Mouse (Mus musculus) limb, embryonic 14.5 days (tissue): ENCODE results near the gene Ptprn2. TPM values are rescaled to one million over a fixed set of nuclear protein-coding genes. Genes with fewer than 3 reads are reported as not detected.

Experiments used
- ATAC-seq: fragments of 200-750 bp; cut with Nextera tagmentation; 2 replicates; pipeline ENCODE4 v1.8.0; 2017; ENCODE audit warnings: low read depth, moderate number of reproducible peaks, moderate TSS enrichment; ENCODE audit not compliant: low FRiP score
- DNase-seq: peaks from one replicate; pipeline ENCODE4 v3.0.0-alpha.2; 2015; ENCODE audit warnings: low spot score
- H3K27ac ChIP-seq: fragments of 300-500 bp; sonication (generic); replicated peaks from 2 replicates; pipeline ENCODE4 v1.5.1; 2014; ENCODE audit warnings: low read depth, mild to moderate bottlenecking, low read length, moderate library complexity, mixed read lengths
- H3K27me3 ChIP-seq: fragments of 300-500 bp; sonication (generic); 2 replicates; pipeline ENCODE4 v1.6.1; 2014; ENCODE audit warnings: low read length, mixed read lengths; ENCODE audit not compliant: control insufficient read depth, insufficient read depth
- H3K36me3 ChIP-seq: fragments of 300-500 bp; sonication (generic); 2 replicates; pipeline ENCODE4 v1.6.1; 2014; ENCODE audit warnings: mild to moderate bottlenecking, low read length, moderate library complexity, mixed read lengths; ENCODE audit not compliant: control insufficient read depth, insufficient read depth
- H3K4me1 ChIP-seq: fragments of 300-500 bp; sonication (generic); 2 replicates; pipeline ENCODE4 v1.6.1; 2014; ENCODE audit warnings: antibody characterized with exemption, low read length, mixed read lengths; ENCODE audit not compliant: control insufficient read depth, insufficient read depth
- H3K4me2 ChIP-seq: fragments of 300-500 bp; sonication (generic); replicated peaks from 2 replicates; pipeline ENCODE4 v1.6.1; 2014; ENCODE audit warnings: low read depth, mild to moderate bottlenecking, low read length, moderate library complexity; ENCODE audit not compliant: severe bottlenecking
- H3K4me3 ChIP-seq: fragments of 300-500 bp; sonication (generic); replicated peaks from 2 replicates; pipeline ENCODE4 v1.5.1; 2014; ENCODE audit warnings: low read length
- H3K9ac ChIP-seq: fragments of 300-500 bp; sonication (generic); 2 replicates; pipeline ENCODE4 v1.6.1; 2014; ENCODE audit warnings: mild to moderate bottlenecking, low read depth, low read length, moderate library complexity; ENCODE audit not compliant: severe bottlenecking
- H3K9me3 ChIP-seq: fragments of 300-500 bp; sonication (generic); 2 replicates; pipeline ENCODE4 v1.6.1; 2016; ENCODE audit warnings: low read length; ENCODE audit not compliant: control insufficient read depth
- POLR2A ChIP-seq: fragments of 200-500 bp; IDR thresholded peaks from 2 replicates; pipeline ENCODE4 v1.8.0; 2012; ENCODE audit warnings: inconsistent platforms, mild to moderate bottlenecking, moderate library complexity, borderline replicate concordance; ENCODE audit not compliant: insufficient read depth, insufficient read length; ENCODE audit errors: extremely low read depth
- WGBS: fragments of 180-500 bp; shearing (Covaris S2); extraction: QIAGEN DNeasy Blood & Tissue Kit; methylation state at CpG from one replicate; pipeline ENCODE4 v1.1.7; 2014; 5-methylcytosine and 5-hydroxymethylcytosine counted together
- polyA plus RNA-seq, 2 experiments: library from polyadenylated mRNA; depleted of rRNA in 1 of 2; stranded (reverse) in 1 of 2; unstranded in 1 of 2; fragments of >200 nt; fragmentation: Nextera tagmentation in 1 of 2; extraction: Ambion mirVana in 1 of 2; gene quantifications; 2 replicates each; pipeline versions ENCODE4 v1.2.1 to v1.2.3; 2012 to 2014

Ptprn2 gene
- polyA plus RNA-seq, 2 experiments = 0.08 to 0.65 TPM

GRCm38 (mm10) chr12:116968215-116968939, 482.9 kb downstream of the Ptprn2 start:
- WGBS = 55% methylated on average over 8 of the region's 8 CpGs
- DNase-seq = no peak
- no peaks in the 10 kb centered on the region for H3K36me3 ChIP-seq
- H3K4me2 ChIP-seq = no peak overlapping the region
- no peak overlapping the region for H3K9ac ChIP-seq
- no peaks in the 10 kb centered on the region for H3K9me3 ChIP-seq
- no peak overlapping the region for H3K27ac ChIP-seq
- H3K27me3 ChIP-seq = no peaks in the 10 kb centered on the region
- no peak for ATAC-seq
- H3K4me3 ChIP-seq = no peak overlapping the region
- no peak for TF ChIP-seq POLR2A
- H3K4me1 ChIP-seq = no peaks in the 10 kb centered on the region

DNA sequence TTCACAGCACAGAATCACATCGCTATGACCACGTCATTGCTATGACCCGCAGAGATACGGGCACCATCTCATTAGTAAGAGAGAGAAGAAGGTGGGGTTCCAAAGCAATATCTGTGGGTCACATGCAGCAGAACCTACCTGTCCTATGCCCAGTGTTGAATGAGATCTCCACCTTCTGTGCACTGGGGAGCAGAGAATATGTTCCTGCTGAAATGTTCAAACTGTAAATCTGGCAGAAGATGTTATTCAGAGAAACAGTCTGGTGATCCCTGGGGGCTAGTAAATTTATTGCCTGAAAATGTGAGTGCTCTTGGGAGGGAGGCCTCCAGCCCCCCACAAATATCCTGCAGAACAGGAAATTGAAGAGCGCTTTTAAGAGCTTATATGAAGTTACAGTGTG, 490.0 kb downstream of the Ptprn2 start:
- H3K4me2 ChIP-seq = no peak overlapping the region
- no peaks in the 10 kb centered on the region; the same call in 1 of the 2 replicates for H3K4me1 ChIP-seq
- WGBS = 58% methylated on average over 5 of the region's 5 CpGs
- H3K27ac ChIP-seq = no peak overlapping the region
- no peaks in the 10 kb centered on the region for H3K36me3 ChIP-seq
- H3K27me3 ChIP-seq = no peaks in the 10 kb centered on the region
- DNase-seq (peak; percentile 21), ATAC-seq (peak; percentile 34; the same call in 1 of the 2 replicates)
- H3K4me3 ChIP-seq = no peak overlapping the region
- TF ChIP-seq POLR2A = no peak
- H3K9me3 ChIP-seq = no peaks in the 10 kb centered on the region
- H3K9ac ChIP-seq = no peak overlapping the region

GRCm38 (mm10) chr12:116976981-116977380, 491.5 kb downstream of the Ptprn2 start:
- TF ChIP-seq POLR2A = no peak
- Histone ChIP-seq H3K4me2 (no peak overlapping the region), H3K4me3 (no peak overlapping the region), H3K9me3 (no peaks in the 10 kb centered on the region), H3K27me3 (no peaks in the 10 kb centered on the region), H3K9ac (no peak overlapping the region), H3K27ac (no peak overlapping the region), H3K4me1 (no peaks in the 10 kb centered on the region; the same call in 1 of the 2 replicates), H3K36me3 (no peaks in the 10 kb centered on the region)
- DNase-seq (no peak), ATAC-seq (no peak)
- 66% methylated on average over 6 of the region's 6 CpGs for WGBS

- Histone ChIP-seq H3K4me1 (no peaks in the 10 kb centered on the region; the same call in 1 of the 2 replicates), H3K27ac (no peak overlapping the region), H3K4me3 (no peak overlapping the region), H3K9ac (no peak overlapping the region), H3K27me3 (no peaks in the 10 kb centered on the region), H3K9me3 (no peaks in the 10 kb centered on the region), H3K4me2 (no peak overlapping the region), H3K36me3 (no peaks in the 10 kb centered on the region)
- 86% methylated on average over 6 of the region's 6 CpGs for WGBS
- ATAC-seq (no peak), DNase-seq (no peak)
- no peak for TF ChIP-seq POLR2A
Measured at GRCm38 (mm10) chr12:116978201-116978600, 492.7 kb downstream of the Ptprn2 start.

DNA sequence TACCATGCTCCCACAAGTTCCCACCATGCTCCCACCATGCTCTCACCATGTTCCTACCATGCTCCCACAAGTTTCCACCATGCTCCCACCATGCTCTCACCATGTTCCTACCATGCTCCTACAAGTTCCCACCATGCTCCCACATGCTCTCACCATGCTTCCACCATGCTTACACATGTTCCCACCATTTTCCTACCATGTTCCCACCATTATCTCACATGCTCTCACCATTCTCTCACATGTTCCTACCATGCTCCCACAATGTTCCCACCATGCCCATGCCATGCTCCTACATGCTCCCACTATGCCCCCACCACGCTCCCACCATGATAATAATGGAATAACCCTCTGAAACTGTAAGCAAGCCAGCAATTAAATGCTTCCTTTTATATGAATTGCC, 495.8 kb downstream of the Ptprn2 start:
- ATAC-seq (no peak), DNase-seq (no peak)
- Histone ChIP-seq H3K4me1 (no peaks in the 10 kb centered on the region), H3K9me3 (no peaks in the 10 kb centered on the region), H3K4me3 (no peak overlapping the region), H3K36me3 (no peaks in the 10 kb centered on the region), H3K9ac (no peak overlapping the region), H3K4me2 (no peak overlapping the region), H3K27ac (no peak overlapping the region), H3K27me3 (no peaks in the 10 kb centered on the region)
- TF ChIP-seq POLR2A = no peak
- 89% methylated on average over 1 of the region's 1 CpGs for WGBS
